Mouse (Mus musculus): Measurements from ENCODE around the gene Adamts9. TPM values are rescaled to one million over a fixed set of nuclear protein-coding genes. Genes with fewer than 3 reads are reported as not detected.

Adamts9 gene
- polyA plus RNA-seq, 1 experiment, result 12.4 TPM

GRCm38 (mm10) chr6:92821606-92822005 is 121.7 kb downstream of the Adamts9 start:
- H3K4me1 ChIP-seq (ENCODE audit: control insufficient read depth, insufficient read depth, low read length), result peaks cover 3% of the 10 kb centered on the region; the same call in 1 of the 2 replicates
- no peak overlapping the region for H3K27ac ChIP-seq (ENCODE audit: insufficient read depth, low read length)
- TF ChIP-seq CTCF (IDR thresholded peaks at IDR 0.05; ENCODE audit: borderline replicate concordance, insufficient read depth, low read length), result no peak
- no peak for TF ChIP-seq POLR2A (IDR thresholded peaks at IDR 0.05; ENCODE audit: low read depth, low read length)
- no peak overlapping the region for H3K4me3 ChIP-seq (ENCODE audit: insufficient read depth, low read length)

- no peak for TF ChIP-seq POLR2A (IDR thresholded peaks at IDR 0.05; ENCODE audit: low read depth, low read length)
- Histone ChIP-seq H3K4me3 (ENCODE audit: insufficient read depth, low read length) (no peak overlapping the region), H3K4me1 (ENCODE audit: control insufficient read depth, insufficient read depth, low read length) (peaks cover 3% of the 10 kb centered on the region; the same call in 1 of the 2 replicates), H3K27ac (ENCODE audit: insufficient read depth, low read length) (no peak overlapping the region)
These were observed 125.6 kb downstream of the Adamts9 start for GRCm38 (mm10) chr6:92817661-92818060.

- TF ChIP-seq POLR2A (IDR thresholded peaks at IDR 0.05; ENCODE audit: low read depth, low read length), result no peak
- no peak for TF ChIP-seq CTCF (IDR thresholded peaks at IDR 0.05; ENCODE audit: borderline replicate concordance, insufficient read depth, low read length)
- Histone ChIP-seq H3K4me3 (ENCODE audit: insufficient read depth, low read length) (no peak within 1 kb of the TSS), H3K4me1 (ENCODE audit: control insufficient read depth, insufficient read depth, low read length) (no peaks in the 10 kb centered on the region), H3K27ac (ENCODE audit: insufficient read depth, low read length) (no peak within 1 kb of the TSS)
These were observed 127.0 kb downstream of the Adamts9 start, which contains the start of gene A730049H05Rik for GRCm38 (mm10) chr6:92816311-92816751. Gene A730049H05Rik, plus strand, starts transcription at chr6:92816478.

- no peak overlapping the region for H3K27ac ChIP-seq (ENCODE audit: insufficient read depth, low read length)
- no peak overlapping the region for H3K4me3 ChIP-seq (ENCODE audit: insufficient read depth, low read length)
- no peaks in the 10 kb centered on the region for H3K4me1 ChIP-seq (ENCODE audit: control insufficient read depth, insufficient read depth, low read length)
- TF ChIP-seq CTCF (IDR thresholded peaks at IDR 0.05; ENCODE audit: borderline replicate concordance, insufficient read depth, low read length) (no peak), POLR2A (IDR thresholded peaks at IDR 0.05; ENCODE audit: low read depth, low read length) (no peak)
These were observed 130.5 kb downstream of the Adamts9 start for GRCm38 (mm10) chr6:92812702-92813370.

- Histone ChIP-seq H3K4me3 (ENCODE audit: insufficient read depth, low read length) (no peak overlapping the region), H3K4me1 (ENCODE audit: control insufficient read depth, insufficient read depth, low read length) (no peaks in the 10 kb centered on the region), H3K27ac (ENCODE audit: insufficient read depth, low read length) (no peak overlapping the region)
- TF ChIP-seq CTCF (IDR thresholded peaks at IDR 0.05; ENCODE audit: borderline replicate concordance, insufficient read depth, low read length), result no peak
- no peak for TF ChIP-seq POLR2A (IDR thresholded peaks at IDR 0.05; ENCODE audit: low read depth, low read length)
These were observed 131.7 kb downstream of the Adamts9 start for GRCm38 (mm10) chr6:92811566-92811965.

GRCm38 (mm10) chr6:92810628-92811027 is 132.7 kb downstream of the Adamts9 start:
- Histone ChIP-seq H3K4me3 (ENCODE audit: insufficient read depth, low read length) (no peak overlapping the region), H3K4me1 (ENCODE audit: control insufficient read depth, insufficient read depth, low read length) (no peaks in the 10 kb centered on the region), H3K27ac (ENCODE audit: insufficient read depth, low read length) (no peak overlapping the region)
- no peak for TF ChIP-seq CTCF (IDR thresholded peaks at IDR 0.05; ENCODE audit: borderline replicate concordance, insufficient read depth, low read length)
- no peak for TF ChIP-seq POLR2A (IDR thresholded peaks at IDR 0.05; ENCODE audit: low read depth, low read length)

GRCm38 (mm10) chr6:92809818-92810217 is 133.5 kb downstream of the Adamts9 start:
- H3K4me3 ChIP-seq (ENCODE audit: insufficient read depth, low read length), result no peak overlapping the region
- H3K4me1 ChIP-seq (ENCODE audit: control insufficient read depth, insufficient read depth, low read length), result no peaks in the 10 kb centered on the region
- no peak overlapping the region for H3K27ac ChIP-seq (ENCODE audit: insufficient read depth, low read length)
- TF ChIP-seq POLR2A (IDR thresholded peaks at IDR 0.05; ENCODE audit: low read depth, low read length), result no peak
- TF ChIP-seq CTCF (IDR thresholded peaks at IDR 0.05; ENCODE audit: borderline replicate concordance, insufficient read depth, low read length), result no peak

- Histone ChIP-seq H3K4me3 (ENCODE audit: insufficient read depth, low read length) (no peak overlapping the region), H3K4me1 (ENCODE audit: control insufficient read depth, insufficient read depth, low read length) (no peaks in the 10 kb centered on the region; the same call in 1 of the 2 replicates), H3K27ac (ENCODE audit: insufficient read depth, low read length) (no peak overlapping the region)
- TF ChIP-seq POLR2A (IDR thresholded peaks at IDR 0.05; ENCODE audit: low read depth, low read length), result no peak
- TF ChIP-seq CTCF (IDR thresholded peaks at IDR 0.05; ENCODE audit: borderline replicate concordance, insufficient read depth, low read length), result no peak
These were observed 138.9 kb downstream of the Adamts9 start for GRCm38 (mm10) chr6:92804254-92804971.

- H3K4me1 ChIP-seq (ENCODE audit: control insufficient read depth, insufficient read depth, low read length), result no peaks in the 10 kb centered on the region; the same call in 1 of the 2 replicates
- H3K27ac ChIP-seq (ENCODE audit: insufficient read depth, low read length), result no peak overlapping the region
- TF ChIP-seq POLR2A (IDR thresholded peaks at IDR 0.05; ENCODE audit: low read depth, low read length) (no peak), CTCF (IDR thresholded peaks at IDR 0.05; ENCODE audit: borderline replicate concordance, insufficient read depth, low read length) (no peak)
- H3K4me3 ChIP-seq (ENCODE audit: insufficient read depth, low read length), result no peak overlapping the region
These were observed 140.1 kb downstream of the Adamts9 start for GRCm38 (mm10) chr6:92803213-92803612.

GRCm38 (mm10) chr6:92802421-92802820 is 140.9 kb downstream of the Adamts9 start:
- Histone ChIP-seq H3K27ac (ENCODE audit: insufficient read depth, low read length) (no peak overlapping the region), H3K4me1 (ENCODE audit: control insufficient read depth, insufficient read depth, low read length) (no peaks in the 10 kb centered on the region; the same call in 1 of the 2 replicates), H3K4me3 (ENCODE audit: insufficient read depth, low read length) (no peak overlapping the region)
- TF ChIP-seq POLR2A (IDR thresholded peaks at IDR 0.05; ENCODE audit: low read depth, low read length) (no peak), CTCF (IDR thresholded peaks at IDR 0.05; ENCODE audit: borderline replicate concordance, insufficient read depth, low read length) (no peak)
